Mouse (Mus musculus) liver, adult 2 months (tissue): ENCODE data around the gene Vps50. TPM values are rescaled to one million over a fixed set of nuclear protein-coding genes. Genes with fewer than 3 reads are reported as not detected.
"Not testable (repeated sequence)": the region's sequence is repeated elsewhere in the genome, so short reads cannot be mapped to it uniquely, and the experiment has no call there.

Experiments used
- DNase-seq: peaks from one replicate; pipeline ENCODE4 v3.0.0-alpha.2; 2011; ENCODE audit warnings: low read depth, low spot score; ENCODE audit errors: extremely low read depth
- H3K27ac ChIP-seq: fragments of 200-500 bp; replicated peaks from 2 replicates; pipeline ENCODE4 v1.5.1; 2012; ENCODE audit warnings: low read depth, mild to moderate bottlenecking, control low read depth, inconsistent platforms, low read length; ENCODE audit not compliant: insufficient read depth
- H3K27me3 ChIP-seq: fragments of 200-500 bp; 2 replicates; pipeline ENCODE4 v1.6.1; 2012; ENCODE audit warnings: mild to moderate bottlenecking, moderate library complexity, low read length, inconsistent platforms; ENCODE audit not compliant: control insufficient read depth, insufficient read depth
- H3K36me3 ChIP-seq: fragments of 200-500 bp; 2 replicates; pipeline ENCODE4 v1.6.1; 2012; ENCODE audit warnings: low read length, inconsistent platforms; ENCODE audit not compliant: control insufficient read depth, insufficient read depth
- H3K4me1 ChIP-seq: fragments of 200-500 bp; 2 replicates; pipeline ENCODE4 v1.6.1; 2011; ENCODE audit warnings: low read length; ENCODE audit not compliant: control insufficient read depth, insufficient read depth
- H3K4me3 ChIP-seq: fragments of 200-500 bp; 2 replicates; pipeline ENCODE4 v1.5.1; 2011; ENCODE audit warnings: low read depth, mild to moderate bottlenecking, control low read depth, low read length, moderate library complexity; ENCODE audit not compliant: insufficient read depth
- H3K79me2 ChIP-seq: fragments of 200-500 bp; 2 replicates; pipeline ENCODE4 v1.6.1; 2012; ENCODE audit warnings: inconsistent platforms, mild to moderate bottlenecking, low read length, moderate library complexity; ENCODE audit not compliant: control insufficient read depth, insufficient read depth
- H3K9ac ChIP-seq: fragments of 200-500 bp; 2 replicates; pipeline ENCODE4 v1.6.1; 2012; ENCODE audit warnings: low read depth, mild to moderate bottlenecking, control low read depth, inconsistent platforms, low read length
- CTCF ChIP-seq: fragments of 200-500 bp; IDR thresholded peaks from 2 replicates; pipeline ENCODE4 v1.5.1; 2011; ENCODE audit warnings: low read depth, low read length, control low read depth
- POLR2A ChIP-seq: fragments of 200-500 bp; IDR thresholded peaks from 2 replicates; pipeline ENCODE4 v1.6.1; 2011; ENCODE audit warnings: low read length, control low read depth; ENCODE audit not compliant: insufficient read depth; ENCODE audit errors: extremely low read depth
- WGBS: fragments of 180-500 bp; shearing (Covaris S2); methylation state at CpG from one replicate; pipeline ENCODE4 v1.1.7; 2018; 5-methylcytosine and 5-hydroxymethylcytosine counted together
- polyA plus RNA-seq: library from polyadenylated mRNA; depleted of rRNA; stranded (reverse); fragments of >200 nt; gene quantifications from 2 replicates; pipeline ENCODE4 v1.2.3, GENCODE M21; 2012
- total RNA-seq: library from RNA; depleted of rRNA; stranded (reverse); fragments of >200 nt; gene quantifications from 2 replicates; pipeline ENCODE4 v1.2.3, GENCODE M21; 2014

Vps50 gene
- total and polyA plus RNA-seq, 2 experiments = 1.3 to 11.8 TPM

GRCm38 (mm10) chr6:3557177-3557576 lies 59.0 kb downstream of the Vps50 start:
- TF ChIP-seq CTCF (no peak), POLR2A (no peak)
- WGBS = 99% methylated on average over 4 of the region's 4 CpGs

GRCm38 (mm10) chr6:3560009-3560408 lies 61.8 kb downstream of the Vps50 start:
- no peaks in the 10 kb centered on the region for H3K4me1 ChIP-seq
- no peak overlapping the region for H3K9ac ChIP-seq
- no peaks in the 10 kb centered on the region for H3K79me2 ChIP-seq
- no peaks in the 10 kb centered on the region for H3K27me3 ChIP-seq
- no peak for DNase-seq
- no peak overlapping the region for H3K4me3 ChIP-seq
- 80% methylated on average over 5 of the region's 5 CpGs for WGBS
- peaks cover 11% of the 10 kb centered on the region for H3K36me3 ChIP-seq
- TF ChIP-seq CTCF (no peak), POLR2A (no peak)
- H3K27ac ChIP-seq = no peak overlapping the region

More at GRCm38 (mm10) chr6:3557177-3557576, 59.0 kb downstream of the Vps50 start:
- H3K4me1 ChIP-seq = no peaks in the 10 kb centered on the region
- no peaks in the 10 kb centered on the region for H3K27me3 ChIP-seq
- no peak overlapping the region for H3K9ac ChIP-seq
- H3K36me3 ChIP-seq = peaks cover 8% of the 10 kb centered on the region
- no peaks in the 10 kb centered on the region for H3K79me2 ChIP-seq
- no peak overlapping the region for H3K4me3 ChIP-seq
- DNase-seq = no peak
- no peak overlapping the region for H3K27ac ChIP-seq

GRCm38 (mm10) chr6:3562301-3562700 lies 64.1 kb downstream of the Vps50 start:
- TF ChIP-seq CTCF (no peak), POLR2A (no peak)
- Histone ChIP-seq H3K27ac (no peak overlapping the region), H3K4me1 (no peaks in the 10 kb centered on the region), H3K9ac (no peak overlapping the region), H3K79me2 (no peaks in the 10 kb centered on the region), H3K36me3 (peaks cover 12% of the 10 kb centered on the region; the same call in 1 of the 2 replicates), H3K4me3 (no peak overlapping the region), H3K27me3 (no peaks in the 10 kb centered on the region)
- no peak for DNase-seq

- H3K4me1 ChIP-seq, H3K27ac ChIP-seq, H3K27me3 ChIP-seq, H3K79me2 ChIP-seq, H3K4me3 ChIP-seq, DNase-seq, H3K9ac ChIP-seq: not testable (repeated sequence)
- H3K36me3 ChIP-seq = peaks cover 14% of the 10 kb centered on the region; the same call in 1 of the 2 replicates
Observed at GRCm38 (mm10) chr6:3564118-3564517, 65.9 kb downstream of the Vps50 start.

GRCm38 (mm10) chr6:3565005-3565404 lies 66.8 kb downstream of the Vps50 start:
- TF ChIP-seq POLR2A = no peak
- TF ChIP-seq CTCF = no peak
- H3K4me1 ChIP-seq = no peaks in the 10 kb centered on the region
- no peaks in the 10 kb centered on the region for H3K27me3 ChIP-seq
- no peak overlapping the region for H3K27ac ChIP-seq
- no peak overlapping the region for H3K9ac ChIP-seq
- H3K4me3 ChIP-seq = no peak overlapping the region
- DNase-seq = no peak
- H3K79me2 ChIP-seq = no peaks in the 10 kb centered on the region
- peaks cover 12% of the 10 kb centered on the region; the same call in 1 of the 2 replicates for H3K36me3 ChIP-seq
- WGBS = 95% methylated on average over 4 of the region's 4 CpGs

GRCm38 (mm10) chr6:3565667-3566066 lies 67.5 kb downstream of the Vps50 start:
- peaks cover 16% of the 10 kb centered on the region; the same call in 1 of the 2 replicates for H3K36me3 ChIP-seq
- H3K27me3 ChIP-seq = no peaks in the 10 kb centered on the region
- no peaks in the 10 kb centered on the region for H3K79me2 ChIP-seq
- TF ChIP-seq CTCF (no peak), POLR2A (no peak)
- H3K9ac ChIP-seq = no peak overlapping the region
- H3K4me3 ChIP-seq = no peak overlapping the region
- no peaks in the 10 kb centered on the region for H3K4me1 ChIP-seq
- WGBS = 94% methylated on average over 1 of the region's 1 CpGs
- H3K27ac ChIP-seq = no peak overlapping the region
- DNase-seq = no peak
